In genomic region chr7:82649081-82649445, GRCm38 (mm10) we compare ENCODE assay signal across 8 mouse cellular contexts. TPM values are rescaled to one million over a fixed set of nuclear protein-coding genes. Genes with fewer than 3 reads are reported as not detected.
DNase-seq lines count a peak whose midpoint lies in the region; ATAC-seq and TF ChIP-seq lines count a peak whose summit lies in the region.

No protein-coding gene starts in this region.

- H3K27me3 ChIP-seq in testis, adult 2 months (ENCODE audit: control insufficient read depth, insufficient read depth, low read length), result no peaks in the 10 kb centered on the region
- no peaks in the 10 kb centered on the region for H3K27me3 ChIP-seq in hindbrain, embryonic 14.5 days (ENCODE audit: control insufficient read depth, insufficient read depth, low read length)

- peak; percentile 6 for DNase-seq in adrenal gland, postnatal 10 days
- DNase-seq in adrenal gland, postnatal 36 days, result no peak
- DNase-seq in testis, postnatal 14 days (ENCODE audit: low spot score), result no peak
- DNase-seq in hindbrain, embryonic 14.5 days (ENCODE audit: low spot score), result no peak
- no peak for DNase-seq in layer of hippocampus, adult 8-10 months (ENCODE audit: low spot score in 2 of 2)

- TF ChIP-seq CTCF in testis, adult 2 months (IDR thresholded peaks at IDR 0.05; ENCODE audit: control insufficient read depth, insufficient read depth, insufficient replicate concordance, low read depth, low read length), result no peak

- H3K36me3 ChIP-seq in testis, adult 2 months (ENCODE audit: control insufficient read depth, insufficient read depth, low read length), result no peaks in the 10 kb centered on the region
- peaks cover 15% of the 10 kb centered on the region; the same call in 1 of the 2 replicates for H3K36me3 ChIP-seq in hindbrain, embryonic 14.5 days (replicated peaks; ENCODE audit: control insufficient read depth, insufficient read depth)

- peak overlapping the region; percentile 76 for H3K9ac ChIP-seq in hindbrain, embryonic 14.5 days

- H3K4me3 ChIP-seq in testis, adult 2 months (ENCODE audit: control insufficient read depth, low read depth, low read length), result peak overlapping the region; percentile 99
- H3K4me3 ChIP-seq in hindbrain, embryonic 14.5 days (replicated peaks; ENCODE audit: low read length), result peak overlapping the region; percentile 88

- H3K4me2 ChIP-seq in hindbrain, embryonic 14.5 days (replicated peaks), result peak overlapping the region; percentile 74

- 28% methylated on average over 6 of the region's 6 CpGs for WGBS in hindbrain, embryonic 14.5 days

- H3K4me1 ChIP-seq in testis, adult 2 months (ENCODE audit: control insufficient read depth, insufficient read depth, low read length), result no peaks in the 10 kb centered on the region
- peaks cover 13% of the 10 kb centered on the region; the same call in 1 of the 2 replicates for H3K4me1 ChIP-seq in hindbrain, embryonic 14.5 days (replicated peaks; ENCODE audit: control insufficient read depth, insufficient read depth, low read length)

- H3K9me3 ChIP-seq in hindbrain, embryonic 14.5 days (ENCODE audit: control insufficient read depth, low read length), result no peaks in the 10 kb centered on the region

- no peak; the same call in none of the 2 replicates for ATAC-seq in hindbrain, embryonic 14.5 days (ENCODE audit: low FRiP score)
- peak; percentile 20; the same call in 1 of the 2 replicates for ATAC-seq in megakaryocyte progenitor cell, adult 5-6 weeks (replicated peaks; ENCODE audit: poor library complexity)
- ATAC-seq in monocyte, adult 5-6 weeks (replicated peaks; ENCODE audit: insufficient number of reproducible peaks, low FRiP score, low TSS enrichment, poor library complexity, severe bottlenecking), result no peak

- TF ChIP-seq POLR2A in testis, adult 2 months (IDR thresholded peaks at IDR 0.05; ENCODE audit: control insufficient read depth, low read depth, low read length), result no peak

- no peak overlapping the region for H3K27ac ChIP-seq in testis, adult 2 months (ENCODE audit: control insufficient read depth, insufficient read depth, low read depth, low read length)
- no peak overlapping the region for H3K27ac ChIP-seq in hindbrain, embryonic 14.5 days

RNA-seq across cellular contexts. Expression of gene Efl1, which starts 0.6 kb away (rescaled TPM):
- 10 to 100 TPM; 18.7 to 19.7 TPM for total RNA-seq in adrenal gland, postnatal 10 days (2021)
- total RNA-seq in adrenal gland, postnatal 36 days (2021), result 10 to 100 TPM; 17.9 to 22.5 TPM
- 9.9 and 16.1 TPM in 2 replicates for polyA plus RNA-seq in testis, adult 2 months (2012; rRNA removed)
- polyA plus RNA-seq in hindbrain, embryonic 14.5 days (2014; fragmentation: Nextera tagmentation; extraction: Ambion mirVana), result 22.4 and 23.2 TPM in 2 replicates
- 17.5 and 19.6 TPM in 2 replicates for total RNA-seq in megakaryocyte progenitor cell, adult 5-6 weeks (2015)
- total RNA-seq in megakaryocyte progenitor cell, adult 5-6 weeks (2017), result 26.8 and 27.9 TPM in 2 replicates
- total RNA-seq in monocyte, adult 5-6 weeks (2017), result 20.5 to 31.3 TPM (median 28.3 TPM) in 3 replicates
- total RNA-seq in layer of hippocampus, adult 8-10 months (2022), result 10 to 100 TPM; 18.1 to 25.6 (median 19.1) TPM

RNA-seq across cellular contexts. Expression of gene Saxo2, which starts 0.7 kb away (rescaled TPM):
- total RNA-seq in adrenal gland, postnatal 10 days (2021), result 1 to 10 TPM; 2.5 to 2.7 TPM
- total RNA-seq in adrenal gland, postnatal 36 days (2021), result 1 to 10 TPM in 1 of 2 experiments, under 1 TPM in 1; 0.86 to 1.5 TPM
- 203 and 277 TPM in 2 replicates for polyA plus RNA-seq in testis, adult 2 months (2012; rRNA removed)
- 33.9 and 34.5 TPM in 2 replicates for polyA plus RNA-seq in hindbrain, embryonic 14.5 days (2014; fragmentation: Nextera tagmentation; extraction: Ambion mirVana)
- total RNA-seq in megakaryocyte progenitor cell, adult 5-6 weeks (2015), result 0.79 and 1.4 TPM in 2 replicates
- total RNA-seq in megakaryocyte progenitor cell, adult 5-6 weeks (2017), result 0.47 and 0.50 TPM in 2 replicates
- not detected in 3 replicates for total RNA-seq in monocyte, adult 5-6 weeks (2017)
- 10 to 100 TPM in 2 of 4 experiments, 1 to 10 TPM in 2; 6.5 to 10.3 (median 9.4) TPM for total RNA-seq in layer of hippocampus, adult 8-10 months (2022)
